Mouse (Mus musculus) midbrain, embryonic 12.5 days (tissue): ENCODE results near the gene Mbl1. TPM values are rescaled to one million over a fixed set of nuclear protein-coding genes. Genes with fewer than 3 reads are reported as not detected.
A peak's percentile ranks its signal among the peaks of the same experiment; 100 is the strongest.

Experiments used
- ATAC-seq: fragments of 200-750 bp; cut with Nextera tagmentation; 2 replicates; pipeline ENCODE4 v1.8.0; 2017; ENCODE audit warnings: low read depth, moderate TSS enrichment, moderate library complexity; ENCODE audit not compliant: low FRiP score
- H3K27ac ChIP-seq: fragments of 300-500 bp; sonication (generic); replicated peaks from 2 replicates; pipeline ENCODE4 v1.5.1; 2016; ENCODE audit warnings: mild to moderate bottlenecking
- H3K27me3 ChIP-seq: fragments of 300-500 bp; sonication (generic); 2 replicates; pipeline ENCODE4 v1.6.1; 2016; ENCODE audit warnings: mild to moderate bottlenecking
- H3K36me3 ChIP-seq: fragments of 300-500 bp; sonication (generic); 2 replicates; pipeline ENCODE4 v1.6.1; 2016
- H3K4me1 ChIP-seq: fragments of 300-500 bp; sonication (generic); 2 replicates; pipeline ENCODE4 v1.6.1; 2016
- H3K4me2 ChIP-seq: fragments of 300-500 bp; sonication (generic); replicated peaks from 2 replicates; pipeline ENCODE4 v1.6.1; 2016; ENCODE audit warnings: mild to moderate bottlenecking, moderate library complexity
- H3K4me3 ChIP-seq: fragments of 300-500 bp; sonication (generic); 2 replicates; pipeline ENCODE4 v1.5.1; 2016; ENCODE audit warnings: mild to moderate bottlenecking
- H3K9ac ChIP-seq: fragments of 300-500 bp; sonication (generic); replicated peaks from 2 replicates; pipeline ENCODE4 v1.6.1; 2016; ENCODE audit warnings: mild to moderate bottlenecking, moderate library complexity
- H3K9me3 ChIP-seq: fragments of 300-500 bp; sonication (generic); 2 replicates; pipeline ENCODE4 v1.6.1; 2016; ENCODE audit warnings: mild to moderate bottlenecking
- WGBS: fragments of 180-500 bp; shearing (Covaris S2); methylation state at CpG from one replicate; pipeline ENCODE4 v1.1.7; 2016; 5-methylcytosine and 5-hydroxymethylcytosine counted together
- polyA plus RNA-seq: library from polyadenylated mRNA; unstranded; fragments of >200 nt; fragmentation: Nextera tagmentation; extraction: Ambion mirVana; gene quantifications from 2 replicates; pipeline ENCODE4 v1.2.1, GENCODE M21; 2016

Gene Mbl1
- polyA plus RNA-seq, 1 experiment from 2014 or later: not detected

- ATAC-seq: no peak
- Histone ChIP-seq H3K27ac (no peak overlapping the region), H3K4me1 (no peaks in the 10 kb centered on the region), H3K9ac (no peak overlapping the region), H3K4me3 (no peak overlapping the region), H3K27me3 (no peaks in the 10 kb centered on the region), H3K9me3 (no peaks in the 10 kb centered on the region), H3K36me3 (no peaks in the 10 kb centered on the region), H3K4me2 (no peak overlapping the region)
- WGBS: 86% methylated on average over 3 of the region's 3 CpGs
These were observed 4.3 kb upstream of the Mbl1 start for GRCm38 (mm10) chr14:41146922-41147321.

DNA sequence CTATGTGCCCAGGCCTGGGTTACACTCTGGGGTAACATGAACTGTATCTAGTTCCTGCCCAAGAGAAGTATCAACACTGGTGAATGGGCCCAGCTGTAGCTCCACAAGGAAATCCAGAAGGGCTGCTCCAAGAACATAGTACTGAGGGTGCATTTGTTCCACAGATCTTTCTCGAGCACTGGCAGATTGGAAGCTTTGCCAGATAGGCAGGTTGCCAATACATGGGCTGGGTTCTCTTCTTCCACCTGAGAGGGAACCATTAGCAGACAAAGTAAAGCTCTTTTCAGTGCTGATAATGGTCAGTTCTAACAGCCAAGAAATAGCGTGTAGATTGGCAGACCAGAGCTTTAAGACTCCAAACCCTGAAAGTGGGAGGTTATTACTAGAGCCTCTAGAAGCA is 3.9 kb upstream of the Mbl1 start:
- H3K4me3 ChIP-seq: no peak overlapping the region
- no peaks in the 10 kb centered on the region for H3K27me3 ChIP-seq
- no peaks in the 10 kb centered on the region for H3K36me3 ChIP-seq
- ATAC-seq: no peak
- H3K4me2 ChIP-seq: no peak overlapping the region
- no peak overlapping the region for H3K27ac ChIP-seq
- no peak overlapping the region for H3K9ac ChIP-seq
- H3K4me1 ChIP-seq: no peaks in the 10 kb centered on the region
- 97% methylated on average over 2 of the region's 2 CpGs for WGBS
- no peaks in the 10 kb centered on the region for H3K9me3 ChIP-seq

- 84% methylated on average over 4 of the region's 4 CpGs for WGBS
- Histone ChIP-seq H3K27ac (no peak overlapping the region), H3K4me1 (no peaks in the 10 kb centered on the region), H3K4me2 (no peak overlapping the region), H3K9me3 (no peaks in the 10 kb centered on the region), H3K27me3 (no peaks in the 10 kb centered on the region), H3K9ac (no peak overlapping the region), H3K36me3 (no peaks in the 10 kb centered on the region), H3K4me3 (no peak overlapping the region)
- no peak for ATAC-seq
These were observed 8.8 kb downstream of the Mbl1 start for GRCm38 (mm10) chr14:41160076-41160475.

DNA sequence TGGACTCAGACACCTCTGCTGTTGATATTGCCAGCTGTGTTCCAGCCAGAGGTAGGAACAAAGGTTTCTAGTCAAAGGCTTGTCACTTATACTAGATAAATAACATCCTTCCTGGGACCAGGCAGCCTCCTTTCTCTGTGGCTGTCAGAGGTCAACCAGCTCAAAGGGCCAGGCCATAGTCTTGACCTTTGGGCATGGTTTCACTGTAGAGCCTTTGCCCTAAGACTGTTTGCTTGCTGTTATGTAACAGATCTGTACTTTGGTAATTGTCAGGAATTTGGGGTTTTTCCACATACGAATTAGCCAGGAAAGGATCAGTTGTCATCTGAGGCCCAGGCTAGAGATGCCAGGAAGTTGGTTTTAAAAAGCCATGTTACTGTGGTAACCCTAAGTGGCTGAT is 9.5 kb downstream of the Mbl1 start:
- Histone ChIP-seq H3K27me3 (no peaks in the 10 kb centered on the region), H3K4me2 (no peak overlapping the region), H3K27ac (no peak overlapping the region), H3K4me1 (no peaks in the 10 kb centered on the region), H3K36me3 (no peaks in the 10 kb centered on the region), H3K4me3 (no peak overlapping the region), H3K9ac (no peak overlapping the region), H3K9me3 (no peaks in the 10 kb centered on the region)
- WGBS: 45% methylated on average over 1 of the region's 1 CpGs
- no peak for ATAC-seq

GRCm38 (mm10) chr14:41162663-41163062 is 11.4 kb downstream of the Mbl1 start:
- Histone ChIP-seq H3K9ac (no peak overlapping the region), H3K4me1 (no peaks in the 10 kb centered on the region), H3K27ac (no peak overlapping the region), H3K9me3 (no peaks in the 10 kb centered on the region), H3K4me2 (no peak overlapping the region), H3K36me3 (no peaks in the 10 kb centered on the region), H3K27me3 (no peaks in the 10 kb centered on the region), H3K4me3 (no peak overlapping the region)
- 0 out of 2 replicates have a peak, but pooled peaks have one; percentile 38 for ATAC-seq
- 36% methylated on average over 2 of the region's 2 CpGs for WGBS

DNA sequence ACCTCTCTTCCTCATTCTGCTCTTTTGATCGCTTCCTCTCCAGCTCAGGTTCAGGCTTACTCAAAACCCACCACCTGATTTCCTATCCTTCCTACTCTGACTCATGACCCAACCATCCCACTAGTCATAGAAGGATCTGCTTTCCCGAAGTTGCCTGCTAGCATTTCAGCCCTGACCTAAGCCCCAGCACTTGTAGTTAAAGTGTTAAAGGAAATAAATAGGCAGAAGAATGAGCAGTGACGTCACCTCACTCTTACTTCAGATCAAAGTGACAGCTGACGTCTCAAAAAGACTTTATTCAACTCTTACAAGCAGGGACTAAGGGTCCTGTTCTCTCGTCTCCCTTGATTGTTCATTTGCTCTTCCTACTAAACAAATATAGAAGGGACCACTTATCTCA is 16.0 kb downstream of the Mbl1 start:
- no peak for ATAC-seq
- Histone ChIP-seq H3K36me3 (no peaks in the 10 kb centered on the region), H3K27me3 (no peaks in the 10 kb centered on the region), H3K4me2 (no peak overlapping the region), H3K9me3 (no peaks in the 10 kb centered on the region), H3K4me3 (no peak overlapping the region), H3K9ac (no peak overlapping the region), H3K27ac (no peak overlapping the region), H3K4me1 (no peaks in the 10 kb centered on the region)
- 59% methylated on average over 5 of the region's 5 CpGs for WGBS

DNA sequence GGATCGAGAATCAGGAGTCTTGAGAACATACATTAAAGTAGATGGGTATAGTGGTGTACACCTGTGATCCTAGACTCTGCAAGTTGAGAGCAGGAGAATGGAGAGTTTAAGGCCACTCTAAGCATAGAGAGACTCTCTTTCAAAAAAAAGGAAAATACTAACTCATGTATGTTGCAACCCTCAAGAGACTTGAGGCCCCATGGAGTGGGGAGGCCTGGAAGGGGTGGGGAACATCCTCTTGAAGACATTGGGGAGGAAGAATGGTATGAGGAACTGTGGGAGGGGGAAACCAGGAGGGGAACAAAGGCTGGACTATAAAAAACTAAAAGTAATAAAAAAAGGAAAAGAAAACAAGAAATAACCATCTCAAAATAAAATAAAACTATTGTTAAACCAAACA is 17.3 kb downstream of the Mbl1 start:
- Histone ChIP-seq H3K36me3 (no peaks in the 10 kb centered on the region), H3K27ac (no peak overlapping the region), H3K4me2 (no peak overlapping the region), H3K27me3 (no peaks in the 10 kb centered on the region), H3K9ac (no peak overlapping the region), H3K4me3 (no peak overlapping the region), H3K4me1 (no peaks in the 10 kb centered on the region), H3K9me3 (no peaks in the 10 kb centered on the region)
- ATAC-seq: no peak
- WGBS: 84% methylated on average over 1 of the region's 1 CpGs

DNA sequence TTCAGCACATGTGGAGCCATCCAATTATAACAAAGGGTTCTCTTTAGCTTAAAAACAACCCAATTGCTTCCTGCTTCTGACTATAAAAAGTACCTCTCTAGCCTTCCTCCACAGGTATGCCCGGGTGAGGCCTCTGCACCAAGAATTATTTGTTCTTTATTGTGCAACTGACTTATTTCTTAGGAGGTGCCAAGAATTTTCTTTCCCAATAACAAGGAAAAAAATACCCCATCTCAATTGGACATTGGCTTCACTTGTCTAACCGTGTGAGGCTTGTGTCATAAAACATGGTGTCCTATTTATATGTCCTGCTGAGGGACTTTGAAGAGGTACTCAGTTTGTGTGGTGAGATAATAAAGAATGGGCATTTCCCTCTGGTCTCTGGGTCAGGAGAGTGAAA is 19.3 kb downstream of the Mbl1 start:
- H3K4me3 ChIP-seq: no peak overlapping the region
- H3K36me3 ChIP-seq: no peaks in the 10 kb centered on the region
- no peak overlapping the region for H3K9ac ChIP-seq
- no peak overlapping the region for H3K27ac ChIP-seq
- H3K27me3 ChIP-seq: no peaks in the 10 kb centered on the region
- H3K9me3 ChIP-seq: no peaks in the 10 kb centered on the region
- ATAC-seq: no peak
- no peak overlapping the region for H3K4me2 ChIP-seq
- H3K4me1 ChIP-seq: no peaks in the 10 kb centered on the region
- 94% methylated on average over 2 of the region's 2 CpGs for WGBS

GRCm38 (mm10) chr14:41174802-41175201 is 23.5 kb downstream of the Mbl1 start:
- Histone ChIP-seq H3K4me3 (no peak overlapping the region), H3K4me2 (no peak overlapping the region), H3K4me1 (no peaks in the 10 kb centered on the region), H3K9ac (no peak overlapping the region), H3K27ac (no peak overlapping the region), H3K36me3 (no peaks in the 10 kb centered on the region), H3K9me3 (no peaks in the 10 kb centered on the region), H3K27me3 (no peaks in the 10 kb centered on the region)
- WGBS: 63% methylated on average over 1 of the region's 1 CpGs
- ATAC-seq: no peak

GRCm38 (mm10) chr14:41185059-41185821 is 34.0 kb downstream of the Mbl1 start, which contains the start of gene Sftpd:
Gene Sftpd (minus strand): TSS chr14:41185149.
- 78% methylated on average over 4 of the region's 4 CpGs for WGBS
- H3K9ac ChIP-seq: no peak within 1 kb of the TSS

DNA sequence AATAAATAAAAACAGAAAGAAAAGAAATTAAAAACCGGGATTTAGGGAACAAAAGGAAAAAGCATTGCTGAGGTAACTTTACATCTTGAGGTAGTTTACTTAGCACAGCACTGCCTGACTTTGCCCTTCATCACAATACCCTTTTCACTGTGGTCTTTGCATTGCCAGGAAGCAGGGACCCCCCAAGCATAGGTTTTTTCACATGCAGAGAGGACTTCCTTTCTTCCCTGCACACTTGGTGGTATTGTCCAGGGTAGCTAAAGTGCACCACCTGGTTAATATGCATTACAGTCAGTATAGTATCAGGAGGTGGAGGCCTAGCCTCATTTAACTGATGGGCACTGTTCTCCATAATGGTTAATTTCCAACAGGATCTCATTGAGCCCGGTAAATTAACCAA is 38.2 kb downstream of the Mbl1 start:
- 86% methylated on average over 2 of the region's 2 CpGs for WGBS
- H3K27ac ChIP-seq: no peak overlapping the region

More at GRCm38 (mm10) chr14:41185059-41185821, 34.0 kb downstream of the Mbl1 start, which contains the start of gene Sftpd:
- ATAC-seq: no peak
- no peak within 1 kb of the TSS for H3K4me3 ChIP-seq
- no peak within 1 kb of the TSS for H3K4me2 ChIP-seq
- no peaks in the 10 kb centered on the region for H3K9me3 ChIP-seq
- no peaks in the 10 kb centered on the region for H3K4me1 ChIP-seq
- H3K36me3 ChIP-seq: no peaks in the 10 kb centered on the region
- H3K27me3 ChIP-seq: no peaks in the 10 kb centered on the region
- no peak within 1 kb of the TSS for H3K27ac ChIP-seq

GRCm38 (mm10) chr14:41198037-41198730 is 46.9 kb downstream of the Mbl1 start:
- no peaks in the 10 kb centered on the region for H3K9me3 ChIP-seq
- no peak for ATAC-seq
- H3K4me1 ChIP-seq: no peaks in the 10 kb centered on the region
- H3K9ac ChIP-seq: no peak overlapping the region
- 75% methylated on average over 6 of the region's 6 CpGs for WGBS
- H3K4me2 ChIP-seq: no peak overlapping the region
- no peaks in the 10 kb centered on the region for H3K27me3 ChIP-seq
- no peaks in the 10 kb centered on the region for H3K36me3 ChIP-seq
- no peak overlapping the region for H3K4me3 ChIP-seq
- no peak overlapping the region for H3K27ac ChIP-seq

More for the DNA sequence above, 38.2 kb downstream of the Mbl1 start:
- Histone ChIP-seq H3K9me3 (no peaks in the 10 kb centered on the region), H3K9ac (no peak overlapping the region), H3K4me3 (no peak overlapping the region), H3K4me2 (no peak overlapping the region), H3K27me3 (no peaks in the 10 kb centered on the region), H3K4me1 (no peaks in the 10 kb centered on the region), H3K36me3 (no peaks in the 10 kb centered on the region)
- no peak for ATAC-seq
